Mouse (Mus musculus) bone marrow macrophage, adult 2 months (primary cell): ENCODE results near the gene Actbl2.

ENCODE experiments used
- CTCF ChIP-seq: IDR thresholded peaks from 2 replicates; pipeline ENCODE4 v1.5.1; 2012; ENCODE audit warnings: low read depth, mild to moderate bottlenecking, low read length, moderate library complexity
- POLR2A ChIP-seq: IDR thresholded peaks from 2 replicates; pipeline ENCODE4 v1.6.1; 2012; ENCODE audit warnings: mild to moderate bottlenecking, low read depth, low read length, borderline replicate concordance

DNA sequence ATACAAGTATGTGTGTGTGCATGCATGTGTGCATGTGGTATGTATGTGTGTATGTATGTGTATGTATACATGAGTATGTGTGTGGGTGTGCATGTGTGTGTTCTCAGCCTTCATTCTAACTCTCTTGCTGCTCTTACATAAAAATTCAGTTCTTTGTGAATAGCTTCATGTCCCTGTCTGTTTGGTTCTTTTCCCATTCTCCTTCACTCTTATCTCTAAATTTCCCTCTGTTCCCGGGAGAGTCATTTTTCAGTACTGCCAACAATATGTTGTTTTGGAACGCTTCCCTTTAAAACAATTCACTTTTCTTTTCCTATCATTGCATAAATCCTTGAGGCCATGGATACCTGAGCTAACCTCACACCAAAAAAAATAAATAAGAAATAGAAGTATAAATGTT lies 46.6 kb downstream of the Actbl2 start:
- no peak for TF ChIP-seq CTCF
- TF ChIP-seq POLR2A, result no peak
